Mouse (Mus musculus) retina, postnatal 7 days (tissue): ENCODE results near the gene Coro2b.

Experiments
- DNase-seq: peaks from one replicate; pipeline ENCODE4 v3.0.0-alpha.2; 2012; ENCODE audit warnings: low read depth, low spot score

Coro2b gene

DNA sequence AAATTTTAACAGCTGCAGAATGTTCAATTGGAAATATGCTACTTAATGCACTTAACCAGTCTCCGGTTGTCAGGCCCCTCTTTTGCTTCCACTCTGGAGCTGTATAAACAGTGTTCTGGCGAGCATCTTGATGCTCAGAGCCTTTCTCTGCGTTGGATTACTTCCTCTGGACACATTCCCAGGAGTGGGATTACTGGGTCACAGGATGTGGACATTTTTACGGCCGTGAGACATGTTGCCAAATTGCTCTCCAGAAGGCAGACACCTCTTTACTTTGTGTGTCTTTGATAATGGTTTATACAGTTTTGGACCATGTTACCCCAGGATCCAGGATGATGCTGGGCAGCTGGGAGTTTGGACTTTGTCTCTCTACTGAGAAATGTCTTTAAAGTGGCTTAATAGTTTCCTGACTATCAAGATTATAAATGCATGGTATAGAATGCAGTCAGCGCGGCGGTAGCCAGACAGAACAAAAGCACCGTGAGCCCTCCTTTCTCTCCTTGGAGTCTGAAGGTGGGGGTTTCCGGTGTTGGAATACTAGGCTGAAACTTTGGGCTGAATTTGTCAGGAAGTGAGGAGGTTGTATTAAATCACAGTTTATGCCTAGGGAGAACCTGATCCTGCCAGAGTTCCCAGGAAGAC is 23.2 kb downstream of the Coro2b start:
- no peak for DNase-seq

DNA sequence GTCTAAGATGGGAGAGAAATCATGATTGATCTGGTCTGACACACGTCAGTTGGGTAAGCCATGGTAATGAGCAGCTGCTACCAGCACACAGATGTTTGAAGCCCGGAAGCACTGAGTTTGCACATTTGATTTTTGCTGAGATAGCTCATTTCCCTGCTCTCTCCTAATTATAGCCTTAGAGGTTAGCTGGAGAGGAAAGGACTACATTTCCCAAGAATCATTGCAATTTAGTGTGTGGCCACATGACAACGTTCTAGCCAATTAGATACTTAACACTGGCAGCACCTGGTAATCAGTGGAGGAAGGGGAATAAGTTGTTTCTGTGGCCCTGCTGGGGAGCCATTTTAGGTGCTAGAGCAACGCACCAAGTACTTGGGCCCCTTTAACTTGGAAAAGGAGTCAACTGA is 26.3 kb downstream of the Coro2b start:
- DNase-seq: no peak

GRCm38 (mm10) chr9:62509617-62510016 is 27.2 kb downstream of the Coro2b start:
- DNase-seq: no peak

DNA sequence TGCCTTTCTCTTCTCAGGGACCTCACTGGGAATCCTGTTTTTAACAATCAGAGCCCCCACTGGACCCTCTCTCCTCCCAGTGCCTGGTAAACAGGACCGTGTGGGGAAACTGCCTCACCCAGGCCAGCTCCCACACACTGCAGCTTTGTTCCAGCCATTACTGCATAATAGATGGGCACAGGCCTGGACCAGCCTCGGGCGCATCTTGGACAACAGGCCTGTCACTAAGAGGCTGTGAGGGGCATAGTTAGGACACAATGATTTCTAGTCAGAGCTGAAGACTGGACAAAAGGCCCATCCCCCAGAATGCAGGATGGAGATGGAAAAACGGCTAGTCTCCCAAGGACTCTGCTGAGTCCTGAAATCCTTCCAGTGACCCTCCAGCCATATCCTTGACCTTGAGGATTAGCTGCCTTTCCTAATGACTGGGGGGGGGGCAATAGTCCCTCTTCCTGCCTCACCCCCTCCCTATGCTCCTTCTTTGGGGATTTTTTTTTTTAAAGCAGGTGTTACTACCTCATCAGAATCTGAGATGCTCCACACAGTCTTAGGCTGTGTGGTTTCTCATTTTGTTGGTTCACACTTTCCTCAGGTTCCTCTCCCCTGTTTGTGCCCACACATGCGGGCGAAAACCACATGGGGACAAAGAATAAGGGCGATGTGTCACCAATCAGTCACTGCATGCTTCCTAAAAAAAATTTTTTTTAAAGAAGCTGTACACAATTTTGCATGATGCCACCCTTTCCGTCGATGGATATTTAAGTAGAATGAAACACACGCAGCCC is 27.9 kb downstream of the Coro2b start:
- DNase-seq: no peak

GRCm38 (mm10) chr9:62506467-62507067 is 30.3 kb downstream of the Coro2b start:
- DNase-seq: no peak

- DNase-seq: no peak
These were observed 32.7 kb downstream of the Coro2b start for GRCm38 (mm10) chr9:62504129-62504528.

GRCm38 (mm10) chr9:62502361-62502760 is 34.5 kb downstream of the Coro2b start:
- DNase-seq: no peak

GRCm38 (mm10) chr9:62501566-62501965 is 35.3 kb downstream of the Coro2b start:
- no peak for DNase-seq

DNA sequence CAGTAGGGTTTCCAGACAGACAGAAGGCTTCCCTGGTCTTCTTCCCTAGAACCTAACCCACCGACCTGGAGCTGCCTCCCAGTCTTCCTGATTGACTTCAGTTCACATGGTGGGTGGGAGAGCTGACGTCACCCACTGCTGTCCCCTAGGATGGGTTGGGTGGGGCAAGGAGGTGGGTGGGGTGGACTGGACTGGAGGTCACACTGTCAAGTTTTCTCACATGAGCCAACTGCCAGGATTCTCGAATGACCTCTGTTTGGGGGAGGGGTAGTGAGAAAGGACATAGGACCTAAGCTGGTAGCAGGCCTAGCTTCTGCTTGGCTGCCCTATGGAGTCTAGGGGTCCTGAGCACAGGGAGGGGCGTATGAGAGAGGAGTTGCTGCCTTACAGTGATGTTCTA is 36.8 kb downstream of the Coro2b start:
- no peak for DNase-seq

DNA sequence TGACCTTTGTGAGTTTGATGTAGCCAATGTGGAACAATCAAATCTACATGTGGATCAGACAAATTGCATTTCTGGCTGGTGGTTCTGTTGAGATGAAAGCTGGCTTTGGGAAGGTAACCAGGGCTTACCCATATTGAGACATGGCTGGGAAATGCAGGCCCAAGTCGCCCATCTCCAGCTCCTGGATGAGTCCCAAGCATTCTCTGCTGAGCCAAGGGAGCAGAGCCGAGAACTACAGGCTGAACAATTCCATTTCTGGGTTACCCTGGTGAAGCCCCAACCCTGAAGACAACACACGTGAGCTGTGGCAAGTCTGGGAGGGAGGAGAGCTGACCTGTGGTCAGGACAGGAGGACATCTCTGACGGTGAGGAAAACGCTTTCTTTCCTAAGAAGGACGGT is 37.9 kb downstream of the Coro2b start:
- no peak for DNase-seq

GRCm38 (mm10) chr9:62497135-62498092 is 39.4 kb downstream of the Coro2b start:
- DNase-seq: no peak

GRCm38 (mm10) chr9:62492306-62492990 is 44.4 kb downstream of the Coro2b start:
- no peak for DNase-seq

GRCm38 (mm10) chr9:62491611-62492010 is 45.2 kb downstream of the Coro2b start:
- no peak for DNase-seq

DNA sequence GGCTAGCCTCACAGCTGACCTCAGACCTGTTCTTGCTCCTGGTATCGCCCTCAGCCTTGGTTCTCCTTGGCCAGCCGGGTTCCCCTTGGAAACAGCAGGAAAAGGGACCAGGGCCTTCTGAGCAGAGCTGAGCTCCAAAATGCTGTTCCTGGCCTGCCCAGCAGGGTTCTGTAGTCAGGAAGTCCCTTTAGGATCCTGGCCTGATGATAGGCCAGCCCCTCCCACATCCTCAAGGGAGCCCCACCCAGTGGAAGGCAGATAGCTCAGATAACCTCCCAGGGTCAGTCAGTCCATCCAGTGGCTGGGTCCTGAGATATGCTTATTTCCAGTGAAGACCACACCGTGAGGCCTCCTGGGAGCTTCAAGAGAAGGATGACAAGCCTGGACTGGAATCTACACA is 45.7 kb downstream of the Coro2b start:
- no peak for DNase-seq

GRCm38 (mm10) chr9:62484107-62484506 is 52.7 kb downstream of the Coro2b start:
- no peak for DNase-seq

- no peak for DNase-seq
These were observed 54.1 kb downstream of the Coro2b start for GRCm38 (mm10) chr9:62482788-62483187.

DNA sequence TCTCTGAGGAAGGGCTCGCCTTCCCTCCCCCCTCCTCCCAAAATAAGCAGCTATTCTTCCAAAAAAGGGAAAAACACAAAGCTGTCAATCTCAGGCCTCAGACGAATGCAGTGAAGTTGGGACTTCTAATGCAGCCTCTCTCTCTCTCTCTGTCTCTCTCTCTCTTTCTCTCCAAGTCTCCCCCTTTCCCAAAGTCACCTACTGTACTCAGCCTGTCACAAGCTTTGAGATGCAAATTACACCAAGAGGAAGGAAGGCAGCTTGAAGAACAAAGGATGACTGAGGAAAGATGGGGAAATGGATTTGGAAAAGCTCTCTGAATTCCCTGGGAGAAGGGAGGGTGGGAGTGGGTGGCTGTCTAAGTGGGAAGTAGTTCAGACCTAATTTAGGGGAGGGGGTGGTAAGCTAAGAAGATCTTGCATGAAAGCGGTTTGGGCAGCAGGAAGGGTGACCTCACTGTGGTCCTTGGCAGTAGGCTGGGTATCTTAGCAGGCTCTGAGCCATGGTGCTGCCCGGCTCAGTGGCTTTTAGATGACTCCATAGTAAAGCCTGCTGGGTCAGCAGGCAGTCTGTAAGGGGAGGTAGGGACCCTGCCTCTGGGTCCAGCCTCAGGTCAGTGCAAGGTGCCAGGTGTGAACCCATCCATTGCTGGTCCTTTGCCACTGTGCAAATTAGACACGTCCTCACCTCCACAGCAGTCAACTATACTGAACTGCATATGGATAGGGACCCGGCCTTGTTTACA is 55.8 kb downstream of the Coro2b start:
- DNase-seq: no peak

GRCm38 (mm10) chr9:62480149-62480548 is 56.7 kb downstream of the Coro2b start:
- DNase-seq: no peak

- peak; percentile 46 for DNase-seq
These were observed 59.9 kb downstream of the Coro2b start for GRCm38 (mm10) chr9:62476782-62477487.

DNA sequence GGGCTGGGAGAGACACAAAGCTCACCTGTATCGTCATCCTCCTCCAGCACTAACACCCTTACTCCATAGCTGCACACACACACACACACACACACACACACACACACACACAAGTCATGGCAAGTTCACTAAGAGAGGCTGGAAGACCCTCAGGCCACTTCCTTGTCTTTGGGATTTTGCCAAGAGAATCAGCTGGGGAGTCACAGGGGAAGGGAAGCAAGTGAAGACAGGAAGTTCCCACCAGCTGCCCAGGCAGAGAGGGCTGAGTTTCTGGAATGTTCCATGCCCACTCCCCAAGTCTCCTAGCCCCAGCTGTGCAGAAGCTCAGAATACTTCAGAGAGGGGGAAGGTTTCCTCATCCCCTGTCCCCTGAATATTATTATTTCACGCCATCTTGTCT is 62.6 kb downstream of the Coro2b start:
- no peak for DNase-seq
